Comparison of ENCODE assay signal across 10 mouse cellular contexts in genomic region chr13:41345306-41345705, GRCm38 (mm10).
DNase-seq lines count a peak whose midpoint lies in the region; ATAC-seq and TF ChIP-seq lines count a peak whose summit lies in the region.
"Had no signal": no experiment of that assay in that cellular context is flagged by ENCODE, and none has a peak within 500 bp of the region (broad histone marks: within the 10 kb centered on the region; RNA-seq: fewer than 3 reads in every experiment).

No protein-coding gene starts in this region.

- peak; percentile 42 for DNase-seq in forebrain, embryonic 11.5 days (ENCODE audit: low spot score)
- no peak for DNase-seq in forebrain, postnatal 0 days
- DNase-seq in lung, embryonic 14.5 days = no peak
- no peak for DNase-seq in lung, adult 2 months
- DNase-seq in right cerebral cortex, postnatal 25 days = no peak
- no peak for DNase-seq in ovary, postnatal 14 days (ENCODE audit: low spot score)
- DNase-seq: adrenal gland, adult 8-10 months; cerebellum, adult 18-20 months had no signal

- H3K4me3 ChIP-seq in forebrain, embryonic 11.5 days (ENCODE audit: low read depth, low read length) = no peak overlapping the region
- H3K4me3 ChIP-seq in forebrain, postnatal 0 days (ENCODE audit: low read depth, low read length) = no peak overlapping the region
- no peak overlapping the region for H3K4me3 ChIP-seq in lung, embryonic 14.5 days (ENCODE audit: low read depth, low read length)
- H3K4me3 ChIP-seq in lung, adult 2 months (replicated peaks; ENCODE audit: extremely low read depth, low read depth, low read length) = no peak overlapping the region
- H3K4me3 ChIP-seq in kidney, embryonic 16.5 days (ENCODE audit: low read length) = no peak overlapping the region
- no peak overlapping the region for H3K4me3 ChIP-seq in stomach, embryonic 15.5 days (replicated peaks)

- H3K4me2 ChIP-seq in forebrain, embryonic 11.5 days (ENCODE audit: low read depth, low read length, severe bottlenecking) = no peak overlapping the region
- no peak overlapping the region for H3K4me2 ChIP-seq in forebrain, postnatal 0 days (ENCODE audit: low read depth)
- peak overlapping the region; percentile 36 for H3K4me2 ChIP-seq in lung, embryonic 14.5 days
- H3K4me2 ChIP-seq in kidney, embryonic 16.5 days (replicated peaks; ENCODE audit: low read depth, low read length) = no peak overlapping the region
- no peak overlapping the region for H3K4me2 ChIP-seq in stomach, embryonic 15.5 days

- ATAC-seq in forebrain, embryonic 11.5 days (replicated peaks; ENCODE audit: low FRiP score) = no peak
- no peak for ATAC-seq in forebrain, postnatal 0 days
- no peak for ATAC-seq in lung, embryonic 14.5 days (ENCODE audit: insufficient read depth)
- ATAC-seq in kidney, embryonic 16.5 days (ENCODE audit: low FRiP score, low TSS enrichment) = no peak; the same call in 1 of the 2 replicates
- ATAC-seq in stomach, embryonic 15.5 days (ENCODE audit: insufficient read depth, low FRiP score, low read depth) = no peak; the same call in 1 of the 2 replicates

- H3K9me3 ChIP-seq in forebrain, embryonic 11.5 days (ENCODE audit: control insufficient read depth, low read length) = no peaks in the 10 kb centered on the region
- H3K9me3 ChIP-seq in forebrain, postnatal 0 days (ENCODE audit: low read length) = no peaks in the 10 kb centered on the region
- no peaks in the 10 kb centered on the region for H3K9me3 ChIP-seq in lung, embryonic 14.5 days (ENCODE audit: low read depth, low read length)
- H3K9me3 ChIP-seq in kidney, embryonic 16.5 days (ENCODE audit: low read length) = no peaks in the 10 kb centered on the region
- no peaks in the 10 kb centered on the region for H3K9me3 ChIP-seq in stomach, embryonic 15.5 days

- H3K27me3 ChIP-seq in forebrain, embryonic 11.5 days (ENCODE audit: control insufficient read depth, insufficient read depth, low read length) = no peaks in the 10 kb centered on the region
- H3K27me3 ChIP-seq in forebrain, postnatal 0 days (ENCODE audit: insufficient read depth, low read length) = no peaks in the 10 kb centered on the region
- no peaks in the 10 kb centered on the region for H3K27me3 ChIP-seq in lung, embryonic 14.5 days (ENCODE audit: insufficient read depth, low read length)
- H3K27me3 ChIP-seq in kidney, embryonic 16.5 days (ENCODE audit: insufficient read depth, low read length) = no peaks in the 10 kb centered on the region
- H3K27me3 ChIP-seq in stomach, embryonic 15.5 days (replicated peaks) = no peaks in the 10 kb centered on the region

- no peaks in the 10 kb centered on the region for H3K36me3 ChIP-seq in forebrain, embryonic 11.5 days (ENCODE audit: control insufficient read depth, insufficient read depth, low read length)
- no peaks in the 10 kb centered on the region for H3K36me3 ChIP-seq in forebrain, postnatal 0 days (ENCODE audit: insufficient read depth)
- H3K36me3 ChIP-seq in lung, embryonic 14.5 days (ENCODE audit: insufficient read depth) = peaks cover 7% of the 10 kb centered on the region; the same call in 1 of the 2 replicates
- H3K36me3 ChIP-seq in kidney, embryonic 16.5 days (ENCODE audit: insufficient read depth, low read length) = peaks cover 5% of the 10 kb centered on the region; the same call in 1 of the 2 replicates
- no peaks in the 10 kb centered on the region for H3K36me3 ChIP-seq in stomach, embryonic 15.5 days

- WGBS in forebrain, embryonic 11.5 days = 63% methylated on average over 6 of the region's 6 CpGs
- 26% methylated on average over 6 of the region's 6 CpGs for WGBS in forebrain, postnatal 0 days
- WGBS in lung, embryonic 14.5 days = 41% methylated on average over 6 of the region's 6 CpGs
- WGBS in lung, adult 2 months = 25% methylated on average over 6 of the region's 6 CpGs
- WGBS in kidney, embryonic 16.5 days = 26% methylated on average over 6 of the region's 6 CpGs
- 50% methylated on average over 6 of the region's 6 CpGs for WGBS in stomach, embryonic 15.5 days

- TF ChIP-seq POLR2A in lung, adult 2 months (IDR thresholded peaks at IDR 0.05; ENCODE audit: borderline replicate concordance, extremely low read depth, low read depth, low read length) = no peak

- no peak overlapping the region for H3K27ac ChIP-seq in forebrain, embryonic 11.5 days (ENCODE audit: low read depth, low read length)
- H3K27ac ChIP-seq in forebrain, postnatal 0 days (ENCODE audit: low read depth, low read length) = no peak overlapping the region
- H3K27ac ChIP-seq in lung, embryonic 14.5 days (ENCODE audit: low read depth) = peak overlapping the region; percentile 68
- H3K27ac ChIP-seq in kidney, embryonic 16.5 days (ENCODE audit: low read length) = peak overlapping the region; percentile 66
- H3K27ac ChIP-seq in stomach, embryonic 15.5 days = peak overlapping the region; percentile 28; the same call in 1 of the 2 replicates

- no peak for TF ChIP-seq CTCF in forebrain, postnatal 0 days (IDR thresholded peaks at IDR 0.05; ENCODE audit: low read depth)
- no peak for TF ChIP-seq CTCF in lung, embryonic 14.5 days (IDR thresholded peaks at IDR 0.05; ENCODE audit: low read depth)
- no peak for TF ChIP-seq CTCF in lung, adult 2 months (IDR thresholded peaks at IDR 0.05; ENCODE audit: insufficient read depth, low read length)

- H3K9ac ChIP-seq in forebrain, embryonic 11.5 days (ENCODE audit: low read length) = no peak overlapping the region
- H3K9ac ChIP-seq in forebrain, postnatal 0 days = no peak overlapping the region
- H3K9ac ChIP-seq in lung, embryonic 14.5 days = no peak overlapping the region
- H3K9ac ChIP-seq in kidney, embryonic 16.5 days (replicated peaks; ENCODE audit: low read length) = no peak overlapping the region
- no peak overlapping the region for H3K9ac ChIP-seq in stomach, embryonic 15.5 days

- no peaks in the 10 kb centered on the region for H3K4me1 ChIP-seq in forebrain, embryonic 11.5 days (replicated peaks; ENCODE audit: control insufficient read depth, insufficient read depth, low read length)
- 0 out of 2 replicates have a peak, but pooled peaks cover under 1% of the 10 kb centered on the region for H3K4me1 ChIP-seq in forebrain, postnatal 0 days (ENCODE audit: insufficient read depth)
- peaks cover 39% of the 10 kb centered on the region for H3K4me1 ChIP-seq in lung, embryonic 14.5 days (ENCODE audit: insufficient read depth)
- H3K4me1 ChIP-seq in lung, adult 2 months (ENCODE audit: control insufficient read depth, insufficient read depth, low read length) = peaks cover 38% of the 10 kb centered on the region
- H3K4me1 ChIP-seq in kidney, embryonic 16.5 days (ENCODE audit: insufficient read depth, low read length) = peaks cover 63% of the 10 kb centered on the region
- peaks cover 4% of the 10 kb centered on the region; the same call in 1 of the 2 replicates for H3K4me1 ChIP-seq in stomach, embryonic 15.5 days

Comparison
In these comparisons a context has a peak if more than half of its experiments do, and no peak if none do; other contexts are left out.
1. H3K27ac ChIP-seq: peak in lung, embryonic 14.5 days (single experiment), kidney, embryonic 16.5 days (single experiment) and stomach, embryonic 15.5 days (single experiment); none in forebrain, embryonic 11.5 days (single experiment) and forebrain, postnatal 0 days (single experiment).